Mouse (Mus musculus): ENCODE results near the gene Zfp398. TPM values are rescaled to one million over a fixed set of nuclear protein-coding genes. Genes with fewer than 3 reads are reported as not detected.

Zfp398 gene
- total RNA-seq, 2 experiments from 2014 or later: 19.3 to 19.6 TPM

GRCm38 (mm10) chr6:47879049-47879716 is 43.7 kb downstream of the Zfp398 start:
- intact Hi-C loops (cut with DNase I): loop anchor here (5.0 kb wide), 1 partner anchor 42 kb away; the partner anchor contains the start of gene Zfp398
- DNase-seq (ENCODE audit: low spot score in 2 of 2): no peak

- intact Hi-C loops (cut with DNase I): no loop called here
- no peak for DNase-seq (ENCODE audit: low spot score in 2 of 2)
Observed at GRCm38 (mm10) chr6:47880166-47880565, 44.7 kb downstream of the Zfp398 start.

GRCm38 (mm10) chr6:47888812-47889383 is 53.4 kb downstream of the Zfp398 start:
- intact Hi-C loops (cut with DNase I): no loop called here
- no peak for DNase-seq (ENCODE audit: low spot score in 2 of 2)

- intact Hi-C loops (cut with DNase I): no loop called here
- DNase-seq (ENCODE audit: low spot score in 2 of 2): no peak
Observed at GRCm38 (mm10) chr6:47899416-47899815, 64.0 kb downstream of the Zfp398 start.

GRCm38 (mm10) chr6:47903587-47903986 is 68.1 kb downstream of the Zfp398 start:
- intact Hi-C loops (cut with DNase I): no loop called here
- DNase-seq (ENCODE audit: low spot score in 2 of 2): no peak

- no peak for DNase-seq (ENCODE audit: low spot score in 2 of 2)
Observed at GRCm38 (mm10) chr6:47904361-47904760, 68.9 kb downstream of the Zfp398 start.

GRCm38 (mm10) chr6:47904917-47905695 is 69.6 kb downstream of the Zfp398 start:
- DNase-seq (ENCODE audit: low spot score in 2 of 2): no peak
- intact Hi-C loops (cut with DNase I): no loop called here

More at GRCm38 (mm10) chr6:47904361-47904760, 68.9 kb downstream of the Zfp398 start:
- intact Hi-C loops (cut with DNase I): no loop called here

- intact Hi-C loops (cut with DNase I): no loop called here
Observed at GRCm38 (mm10) chr6:47906326-47906725, 70.9 kb downstream of the Zfp398 start.

GRCm38 (mm10) chr6:47909007-47909406 is 73.5 kb downstream of the Zfp398 start:
- intact Hi-C loops (cut with DNase I): no loop called here

More at GRCm38 (mm10) chr6:47906326-47906725, 70.9 kb downstream of the Zfp398 start:
- no peak for DNase-seq (ENCODE audit: low spot score in 2 of 2)

GRCm38 (mm10) chr6:47911650-47912049 is 76.2 kb downstream of the Zfp398 start:
- DNase-seq (ENCODE audit: low spot score in 2 of 2): no peak
- intact Hi-C loops (cut with DNase I): no loop called here

More at GRCm38 (mm10) chr6:47909007-47909406, 73.5 kb downstream of the Zfp398 start:
- DNase-seq (ENCODE audit: low spot score in 2 of 2): no peak

- no peak for DNase-seq (ENCODE audit: low spot score in 2 of 2)
- intact Hi-C loops (cut with DNase I): no loop called here
Observed at GRCm38 (mm10) chr6:47912991-47913390, 77.5 kb downstream of the Zfp398 start.

GRCm38 (mm10) chr6:47917051-47917450 is 81.6 kb downstream of the Zfp398 start:
- intact Hi-C loops (cut with DNase I): no loop called here
- no peak for DNase-seq (ENCODE audit: low spot score in 2 of 2)

GRCm38 (mm10) chr6:47918768-47919274 is 83.4 kb downstream of the Zfp398 start:
- intact Hi-C loops (cut with DNase I): no loop called here
- no peak for DNase-seq (ENCODE audit: low spot score in 2 of 2)

GRCm38 (mm10) chr6:47919646-47920446 is 84.4 kb downstream of the Zfp398 start:
- no peak for DNase-seq (ENCODE audit: low spot score in 2 of 2)
- intact Hi-C loops (cut with DNase I): loop anchor here (1.0 kb wide), 1 partner anchor 43 kb away; the partner anchor contains the start of gene Zfp282

GRCm38 (mm10) chr6:47920447-47921340 is 85.2 kb downstream of the Zfp398 start, which contains the start of gene Zfp212:
TSS of gene Zfp212 (plus strand) at chr6:47920476.
- DNase-seq (ENCODE audit: low spot score in 2 of 2): peak; percentile 91 to 94
- intact Hi-C loops (cut with DNase I): loop anchor here (1.0 kb wide), 1 partner anchor 43 kb away; the partner anchor contains the start of gene Zfp282
